Mouse (Mus musculus) adrenal gland, adult 2 months (tissue): ENCODE results near the gene Glrb. TPM values are rescaled to one million over a fixed set of nuclear protein-coding genes. Genes with fewer than 3 reads are reported as not detected.

Experiments used
- DNase-seq: peaks from one replicate; pipeline ENCODE4 v3.0.0; 2021
- long read RNA-seq: library from polyadenylated mRNA; stranded (forward); transcript quantifications from one replicate; pipeline ENCODE4 v2.0.0, GENCODE M21; 2021
- polyA plus RNA-seq: library from polyadenylated mRNA; depleted of rRNA; stranded (reverse); fragments of >200 nt; gene quantifications from 2 replicates; pipeline ENCODE4 v1.2.3, GENCODE M21; 2012; rRNA removed
- total RNA-seq, 2 experiments: library from RNA; stranded (reverse); gene quantifications; 2 replicates each; pipeline ENCODE4 v1.2.3; 2021

The Glrb gene
- 10 to 100 TPM in 1 of 2 experiments, 1 to 10 TPM in 1; 7.1 to 15.4 TPM for total RNA-seq
- polyA plus RNA-seq: 1.8 and 2.5 TPM in 2 replicates
- long read RNA-seq, transcript Glrb-201 (10 exons, 3,029 nt): major isoform, 13 of 17 reads
- long read RNA-seq, partial matches to known transcripts: 1 of 17 reads
- long read RNA-seq, other reads (novel, unspliced or antisense): 2 of 17 reads

- DNase-seq: peak; percentile 74
Measured at GRCm38 (mm10) chr3:80913111-80913778, at the start of gene Glrb. TSS of gene Glrb (minus strand) at chr3:80913660.

DNA sequence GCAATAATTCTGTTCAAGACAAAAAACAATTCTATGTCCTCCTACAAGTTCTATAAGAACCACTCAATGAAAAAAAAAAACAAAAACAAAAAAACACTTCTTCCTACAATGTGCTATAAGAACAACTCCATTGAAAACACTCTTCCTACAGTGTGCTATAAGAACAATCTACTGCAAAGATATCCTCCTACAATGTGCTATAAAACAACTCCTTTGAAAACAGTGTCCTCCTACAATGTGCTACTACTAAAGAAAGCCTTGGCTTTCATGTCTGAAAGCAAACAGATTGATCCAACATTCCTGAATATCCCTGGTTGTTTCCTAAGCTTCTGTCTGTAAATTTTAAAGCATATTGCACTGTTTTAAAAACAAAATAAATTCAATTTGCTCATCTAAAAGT is 46.5 kb upstream of the Glrb start:
- no peak for DNase-seq

DNA sequence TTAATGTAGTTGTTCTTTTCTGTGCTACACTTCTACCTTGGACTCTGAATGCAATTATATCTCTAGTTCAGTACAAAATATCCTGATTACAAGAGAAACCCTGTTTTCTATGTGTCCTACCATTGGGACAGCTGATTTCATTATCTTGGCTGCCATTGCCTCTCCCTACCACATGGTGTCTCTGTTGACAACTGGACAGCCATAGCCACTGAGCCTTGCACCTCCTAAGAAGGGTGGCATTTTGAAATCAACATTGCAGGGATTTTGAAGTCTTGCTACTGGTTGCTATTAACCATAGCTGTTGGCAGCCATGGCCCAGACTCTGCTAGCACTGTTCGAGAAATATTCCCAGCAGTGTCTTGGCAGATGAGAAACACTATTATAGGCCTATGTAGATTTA is 45.1 kb upstream of the Glrb start:
- peak; percentile 76 for DNase-seq

DNA sequence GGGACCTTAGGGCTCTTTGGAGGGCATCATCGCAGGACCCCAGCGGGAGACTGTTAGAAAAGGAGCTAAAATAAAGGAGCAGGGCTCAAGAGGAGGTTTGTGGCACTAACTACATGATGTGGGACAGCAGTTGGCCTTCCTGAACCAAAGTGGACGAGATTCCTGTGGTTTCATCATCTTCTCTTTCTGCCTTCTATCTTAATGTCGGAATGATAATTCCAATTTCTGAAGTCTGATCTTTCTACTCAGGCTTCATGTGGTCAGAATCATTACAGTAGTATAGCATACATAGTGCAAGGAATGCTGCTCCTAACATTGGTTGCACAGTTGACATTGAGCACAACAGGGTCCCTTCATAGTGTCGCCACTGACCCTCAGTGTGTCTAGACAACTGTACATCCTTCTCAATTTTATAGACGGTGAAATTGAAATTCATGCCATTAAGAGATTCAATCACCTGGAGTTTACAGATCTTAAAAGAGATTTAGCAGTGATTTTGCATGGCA is 372 bp upstream of the Glrb start:
- no peak for DNase-seq

- peak; percentile 71 for DNase-seq
Measured at GRCm38 (mm10) chr3:80894745-80895480, 18.5 kb downstream of the Glrb start.

DNA sequence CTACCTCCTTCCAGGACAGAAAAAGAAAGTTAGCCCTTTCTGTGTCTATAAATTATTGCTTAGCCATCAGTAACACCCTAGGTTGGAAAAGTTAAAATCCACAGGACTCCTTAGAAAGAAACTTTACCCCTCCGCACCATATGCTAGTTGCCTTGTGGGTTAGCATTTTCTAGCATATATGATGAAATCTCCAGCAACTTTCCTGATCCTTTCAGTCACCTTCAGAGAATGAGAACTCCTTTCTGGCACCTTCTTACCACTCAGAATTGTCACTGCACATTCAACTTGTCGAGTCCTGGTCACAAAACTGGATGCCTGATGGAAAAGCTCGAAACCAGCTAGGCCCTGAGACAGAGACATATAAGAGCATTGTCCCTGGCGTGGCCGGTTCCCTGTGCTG is 19.1 kb downstream of the Glrb start:
- no peak for DNase-seq

GRCm38 (mm10) chr3:80893055-80893690 is 20.3 kb downstream of the Glrb start:
- peak; percentile 11 for DNase-seq

DNA sequence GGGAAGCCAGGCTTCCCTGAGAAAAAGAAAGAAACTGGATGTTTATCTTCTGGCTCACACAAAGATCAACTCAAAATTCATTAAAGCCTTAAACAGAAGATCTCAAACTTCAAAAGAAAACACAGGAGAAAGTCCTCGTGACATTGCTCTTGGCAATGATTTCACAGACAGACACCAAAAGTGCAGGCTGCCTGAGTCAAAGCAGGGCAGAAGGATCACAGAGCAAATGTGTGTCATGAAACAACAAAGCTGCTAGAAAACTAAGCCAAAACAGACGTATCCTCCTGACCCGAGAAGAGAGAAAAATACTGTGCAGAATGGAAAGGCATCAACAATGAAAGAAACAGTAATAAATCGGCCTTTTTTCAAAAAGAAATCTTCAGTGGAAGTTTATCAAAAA is 22.4 kb downstream of the Glrb start:
- DNase-seq: peak; percentile 28

DNA sequence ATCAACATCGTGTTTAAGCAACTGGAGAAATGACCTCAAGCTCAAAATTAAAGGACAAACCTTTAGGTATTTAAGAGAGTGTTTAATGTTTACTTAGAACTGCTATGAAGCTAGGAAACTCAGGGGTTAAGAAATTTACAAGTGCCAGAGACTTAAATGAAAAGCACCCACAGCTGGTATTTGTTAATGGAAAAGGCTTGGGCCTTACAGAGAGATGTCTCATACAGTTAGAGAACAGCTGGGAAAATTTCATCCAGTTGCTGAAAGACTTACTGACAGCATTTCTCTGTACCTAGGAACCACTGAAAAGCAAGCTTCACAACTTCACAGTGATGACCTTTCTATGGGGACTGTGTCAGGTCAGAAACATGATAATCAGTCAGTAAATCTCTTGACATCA is 28.3 kb downstream of the Glrb start:
- DNase-seq: no peak

- no peak for DNase-seq
Measured at GRCm38 (mm10) chr3:80883601-80884000, 29.9 kb downstream of the Glrb start.

DNA sequence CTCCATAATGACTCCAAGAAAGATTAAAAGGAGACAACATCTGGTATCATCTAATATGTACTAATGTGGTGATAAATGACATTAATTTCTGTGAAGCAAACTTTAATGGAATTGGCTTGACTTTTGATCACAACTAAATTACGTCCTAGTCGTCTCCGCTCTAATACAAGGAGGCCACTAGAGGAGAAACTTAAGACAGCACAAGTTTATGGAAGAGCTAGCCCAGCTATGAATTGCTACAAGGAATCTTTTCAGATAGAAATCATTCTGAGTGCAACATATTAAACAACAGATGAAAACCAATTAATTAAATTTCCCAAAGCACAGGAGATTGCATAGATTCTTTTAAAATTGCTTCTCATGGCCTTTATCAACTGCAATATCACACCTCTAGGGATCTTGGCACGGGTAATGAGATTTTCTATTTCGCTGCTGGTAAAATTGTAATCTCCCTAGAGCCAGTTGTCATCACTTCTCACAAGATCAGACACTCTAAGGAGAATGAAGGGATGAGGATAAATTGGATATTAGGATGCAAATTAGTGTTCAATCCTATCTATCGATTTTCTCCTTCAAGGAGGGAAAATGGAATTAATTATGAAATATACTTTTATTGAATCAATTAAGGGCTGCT is 32.7 kb downstream of the Glrb start:
- DNase-seq: no peak

GRCm38 (mm10) chr3:80878571-80878970 is 34.9 kb downstream of the Glrb start:
- no peak for DNase-seq

GRCm38 (mm10) chr3:80874690-80875353 is 38.6 kb downstream of the Glrb start:
- DNase-seq: no peak

DNA sequence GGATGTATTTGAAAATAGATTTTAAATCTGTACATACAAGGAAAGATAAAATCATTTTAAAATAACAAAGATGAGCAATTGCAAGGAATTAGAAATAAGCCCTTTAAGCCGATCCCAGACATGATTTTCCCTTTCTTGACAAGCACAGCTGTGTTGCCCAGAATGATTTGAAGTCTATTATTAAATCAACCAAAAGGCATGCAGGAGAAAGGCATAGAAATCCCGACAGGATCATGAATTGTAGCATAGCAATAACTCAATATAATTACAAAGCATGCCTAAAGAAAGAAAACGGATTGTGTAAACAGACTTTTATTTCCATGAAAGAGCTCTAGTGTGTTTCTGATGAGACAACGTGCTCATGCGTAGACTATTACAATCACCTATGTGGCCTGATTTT is 39.4 kb downstream of the Glrb start:
- DNase-seq: no peak

GRCm38 (mm10) chr3:80871472-80872171 is 41.8 kb downstream of the Glrb start:
- DNase-seq: no peak

- no peak for DNase-seq
Measured at GRCm38 (mm10) chr3:80867328-80867727, 46.1 kb downstream of the Glrb start.

- no peak for DNase-seq
Measured at GRCm38 (mm10) chr3:80852912-80853507, 60.5 kb downstream of the Glrb start.

- DNase-seq: no peak
Measured at GRCm38 (mm10) chr3:80850947-80851346, 62.5 kb downstream of the Glrb start.

DNA sequence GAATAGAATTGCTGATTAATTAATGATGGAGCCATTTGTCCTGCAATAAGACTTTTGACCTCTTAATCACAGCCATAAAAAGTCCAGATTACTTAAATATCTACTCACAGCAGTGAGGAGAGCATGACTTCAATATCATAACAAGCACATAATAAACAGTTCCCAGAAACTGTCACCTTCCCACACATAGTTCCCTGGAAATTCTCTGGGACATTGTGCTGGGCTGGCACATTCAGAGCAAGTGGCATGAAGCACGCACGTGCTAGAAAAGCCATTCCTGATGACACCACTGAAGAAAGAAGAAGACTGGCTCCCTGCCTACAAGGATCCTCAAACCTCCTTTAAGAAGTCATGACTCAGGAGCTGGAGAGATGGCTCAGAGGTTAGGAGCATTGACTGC is 67.8 kb downstream of the Glrb start:
- no peak for DNase-seq

GRCm38 (mm10) chr3:80839845-80840244 is 73.6 kb downstream of the Glrb start:
- no peak for DNase-seq

GRCm38 (mm10) chr3:80837583-80837982 is 75.9 kb downstream of the Glrb start:
- DNase-seq: no peak
